Mouse (Mus musculus) E14TG2a.4 (cell line): ENCODE measurements around the gene Rtl1.

Experiments used
- CTCF ChIP-seq: conservative IDR thresholded peaks from 2 replicates; pipeline ENCODE4 v1.5.1; 2014; ENCODE audit warnings: low read length
- POU5F1 ChIP-seq: IDR thresholded peaks from 2 replicates; pipeline ENCODE4 v1.6.1; 2014; ENCODE audit warnings: low read length, borderline replicate concordance

DNA sequence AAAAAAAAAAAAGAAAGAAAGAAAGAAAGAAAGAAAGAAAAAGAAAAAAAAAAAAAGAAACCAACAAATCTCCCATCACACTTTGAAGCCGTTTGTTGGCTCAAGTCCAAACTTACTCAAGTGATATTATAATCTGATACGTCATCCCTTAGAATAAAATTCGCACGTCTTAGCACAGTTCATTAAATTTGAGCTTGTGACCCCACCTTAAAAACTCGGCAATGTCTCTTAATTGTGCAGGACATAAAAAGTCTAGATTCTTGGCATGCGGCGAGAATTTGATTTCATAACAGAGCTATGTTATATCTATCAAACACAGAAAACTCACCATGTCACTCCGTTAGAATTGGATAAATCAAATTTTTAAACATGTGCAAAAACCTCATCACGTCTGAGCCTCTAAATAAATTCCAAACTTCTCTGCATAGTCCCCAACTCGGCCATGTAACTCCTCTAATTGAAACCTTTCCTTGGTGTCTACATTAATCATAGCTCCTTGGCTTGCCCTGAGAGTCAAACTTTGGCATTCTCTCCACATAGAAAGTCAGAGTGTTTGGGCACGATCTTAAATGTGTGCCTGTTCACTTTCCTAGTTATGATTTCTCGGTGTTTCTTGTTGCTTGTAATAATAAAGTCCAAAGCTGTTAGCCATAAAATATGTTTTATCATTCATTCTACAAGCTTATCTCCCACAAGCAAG lies 1.4 kb downstream of the Rtl1 start:
- TF ChIP-seq CTCF: no peak
- TF ChIP-seq POU5F1: no peak
